Mouse (Mus musculus) gastrocnemius, postnatal 14 days (tissue): ENCODE data around the gene Fam186a. TPM values are rescaled to one million over a fixed set of nuclear protein-coding genes. Genes with fewer than 3 reads are reported as not detected.
"Not testable (repeated sequence)": the region's sequence is repeated elsewhere in the genome, so short reads cannot be mapped to it uniquely, and the experiment has no call there.

Experiments used
- DNase-seq: peaks from one replicate; pipeline ENCODE4 v3.0.0; 2021; ENCODE audit warnings: mixed read lengths
- intact Hi-C: fragments of 180-260 bp; cut with DNase I; formaldehyde crosslinking; loops from one replicate; pipeline ENCODE4 v1.15.1; 2025; ENCODE audit warnings: low total_unique reads
- total RNA-seq, 2 experiments: library from RNA; stranded (reverse); gene quantifications; 2 replicates each; pipeline ENCODE4 v1.2.3; 2021

Gene Fam186a
- total RNA-seq, 2 experiments from 2014 or later = 0.04 to 0.07 TPM

GRCm38 (mm10) chr15:99889275-99889874 lies 77.5 kb downstream of the Fam186a start:
- intact Hi-C loops = no loop called here
- no peak for DNase-seq

- intact Hi-C loops, DNase-seq: not testable (repeated sequence)
Observed at GRCm38 (mm10) chr15:99887130-99887529, 79.7 kb downstream of the Fam186a start.

- intact Hi-C loops = no loop called here
- no peak for DNase-seq
Observed at GRCm38 (mm10) chr15:99884038-99884437, 82.8 kb downstream of the Fam186a start.

DNA sequence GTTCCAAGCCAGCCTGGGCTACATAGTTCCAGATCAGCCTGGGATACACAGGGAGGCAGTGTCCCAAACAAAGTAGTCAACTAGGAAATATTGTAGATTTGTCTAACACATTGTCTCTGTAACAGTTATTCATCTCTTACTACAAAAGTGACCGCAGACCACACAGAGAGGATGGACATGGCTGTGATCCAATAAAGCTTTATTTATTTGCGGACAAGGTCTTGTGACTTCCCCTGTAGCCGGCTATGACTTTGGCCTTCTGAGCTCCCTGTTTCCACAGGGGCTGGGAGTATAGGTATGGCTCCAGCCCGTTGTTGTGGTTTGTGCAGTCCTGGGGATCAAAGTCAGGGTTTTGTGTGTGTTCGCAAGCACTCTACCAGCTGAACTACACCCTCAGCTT lies 88.3 kb downstream of the Fam186a start:
- intact Hi-C loops = no loop called here
- no peak for DNase-seq

DNA sequence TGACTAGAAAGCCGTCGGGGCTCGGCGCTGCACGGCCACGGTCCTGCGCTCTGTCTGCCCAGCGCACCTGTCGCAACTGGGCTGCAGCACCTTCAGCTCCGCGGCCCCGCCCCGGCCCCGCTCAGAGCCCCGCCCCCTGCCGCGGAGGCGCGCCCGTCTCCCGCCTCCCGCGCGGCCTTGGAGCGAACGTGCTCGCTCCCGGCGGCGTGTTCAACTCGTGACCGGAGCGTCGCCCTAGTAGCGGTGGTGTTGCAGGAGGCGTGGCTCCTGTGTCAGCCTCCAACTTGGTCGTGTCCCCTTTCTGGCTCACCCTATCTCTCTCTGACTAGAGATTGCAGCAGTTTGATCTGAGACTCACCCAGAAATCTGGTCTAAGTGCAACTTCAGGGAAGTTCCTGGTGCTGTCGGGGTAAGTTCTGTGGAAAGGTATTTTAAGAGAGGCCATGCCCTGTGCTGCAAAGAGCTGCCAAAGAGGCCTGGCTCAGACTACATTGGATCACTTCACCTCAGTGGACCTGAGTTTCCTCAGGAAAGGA lies 91.5 kb downstream of the Fam186a start, which contains the start of gene Lima1:
Gene Lima1, minus strand, starts transcription at position 123 of the 536 bp plus-strand sequence.
- intact Hi-C loops = no loop called here
- peak; percentile 88 for DNase-seq

DNA sequence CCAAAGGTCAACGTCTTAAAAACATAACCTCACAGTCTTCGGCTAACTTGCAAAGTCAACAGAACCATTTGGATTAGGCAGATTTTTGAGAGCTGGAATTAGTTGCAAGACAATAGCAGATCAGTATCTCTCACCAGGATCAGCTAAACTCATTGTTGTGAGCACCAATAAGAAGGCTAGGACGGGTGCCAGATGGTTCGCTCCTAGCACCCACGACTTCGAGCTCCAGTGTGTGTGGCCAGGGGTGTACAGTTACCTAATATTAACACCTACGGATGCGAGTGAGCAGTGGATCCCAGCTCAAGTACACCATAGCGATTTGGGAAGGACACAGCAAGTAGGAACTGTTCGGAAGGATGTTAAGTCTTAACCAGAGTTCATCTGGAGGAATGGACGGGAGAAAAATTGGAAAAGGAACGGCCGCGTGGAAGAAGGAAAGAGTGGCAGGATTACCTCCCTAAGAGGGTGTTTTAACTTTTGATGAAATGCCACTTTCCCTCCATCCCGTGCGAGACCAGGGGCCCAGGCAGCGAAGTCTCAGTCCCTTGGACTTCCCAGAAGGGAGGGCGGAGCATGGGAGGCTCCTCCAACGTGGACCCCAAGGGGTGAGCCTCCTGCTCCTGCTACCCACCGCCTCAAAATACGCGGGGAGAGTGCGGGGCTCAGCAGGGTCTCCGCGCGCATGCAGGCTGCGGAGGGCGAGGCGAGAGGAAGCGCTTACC lies 92.1 kb downstream of the Fam186a start:
- intact Hi-C loops = no loop called here
- peak; percentile 15 for DNase-seq

- DNase-seq = no peak
- intact Hi-C loops = no loop called here
Observed at GRCm38 (mm10) chr15:99872543-99872942, 94.3 kb downstream of the Fam186a start.

Other genes with a start within 250 kb of the Fam186a start
- gene Gpd1, start 249.5 kb downstream of the Fam186a start, total RNA-seq = 100 to 1,000 TPM; 487 to 557 TPM
- 100 to 1,000 TPM; 182 TPM for gene Cox14, start 241.4 kb downstream of the Fam186a start, total RNA-seq
- 10 to 100 TPM; 10.4 to 10.6 TPM for gene Cers5, start 194.2 kb downstream of the Fam186a start, total RNA-seq
- gene Lima1, start 91.6 kb downstream of the Fam186a start, total RNA-seq = 10 to 100 TPM; 16.8 to 23.0 TPM
- gene Larp4, start 3.0 kb upstream of the Fam186a start, total RNA-seq = 10 to 100 TPM; 40.4 to 41.9 TPM
- gene Dip2b, start 71.6 kb upstream of the Fam186a start, total RNA-seq = 10 to 100 TPM; 10.8 to 13.2 TPM